Mouse (Mus musculus) erythroblast, embryonic 14.5 days (primary cell): ENCODE measurements around the gene Gpc6.

Source experiments
- GATA1 ChIP-seq: IDR thresholded peaks from 2 replicates; pipeline ENCODE4 v1.6.1; 2012; ENCODE audit warnings: low read length, inconsistent platforms, mixed read lengths
- TAL1 ChIP-seq: IDR thresholded peaks from 3 replicates; pipeline ENCODE4 v1.6.1; 2012; ENCODE audit warnings: low read length, inconsistent platforms, mixed read lengths

DNA sequence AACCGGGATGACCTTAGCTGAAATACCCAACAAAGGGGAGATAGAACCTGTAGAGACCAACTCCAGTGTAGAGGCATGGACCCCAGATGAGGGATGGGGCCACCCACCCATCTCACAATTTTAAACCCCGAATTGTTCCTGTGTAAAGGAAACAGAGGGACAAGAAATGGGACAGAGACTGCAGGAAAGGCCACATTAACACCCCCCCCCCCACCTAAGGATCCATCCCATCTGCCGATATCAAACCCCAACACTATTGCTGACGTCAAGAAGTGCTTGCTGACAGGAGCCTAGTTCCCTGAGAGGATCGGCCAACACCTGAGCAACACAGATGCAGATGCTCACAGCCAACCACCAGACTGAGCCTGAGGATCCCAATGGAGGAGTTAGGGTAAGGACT lies 241.2 kb downstream of the Gpc6 start:
- TF ChIP-seq GATA1 = no peak
- no peak for TF ChIP-seq TAL1
